Mouse (Mus musculus) adrenal gland, postnatal 36 days (tissue): ENCODE results near the gene Dgki. TPM values are rescaled to one million over a fixed set of nuclear protein-coding genes. Genes with fewer than 3 reads are reported as not detected.

Experiments used
- DNase-seq, 2 experiments: peaks; one replicate each; pipeline ENCODE4 v3.0.0; 2021; ENCODE audit warnings: mixed read lengths in 1 of 2
- total RNA-seq, 2 experiments: library from RNA; stranded (reverse); gene quantifications; 2 replicates each; pipeline ENCODE4 v1.2.3; 2021

The Dgki gene
- total RNA-seq, 2 experiments from 2014 or later = 1.4 to 2.6 TPM

DNA sequence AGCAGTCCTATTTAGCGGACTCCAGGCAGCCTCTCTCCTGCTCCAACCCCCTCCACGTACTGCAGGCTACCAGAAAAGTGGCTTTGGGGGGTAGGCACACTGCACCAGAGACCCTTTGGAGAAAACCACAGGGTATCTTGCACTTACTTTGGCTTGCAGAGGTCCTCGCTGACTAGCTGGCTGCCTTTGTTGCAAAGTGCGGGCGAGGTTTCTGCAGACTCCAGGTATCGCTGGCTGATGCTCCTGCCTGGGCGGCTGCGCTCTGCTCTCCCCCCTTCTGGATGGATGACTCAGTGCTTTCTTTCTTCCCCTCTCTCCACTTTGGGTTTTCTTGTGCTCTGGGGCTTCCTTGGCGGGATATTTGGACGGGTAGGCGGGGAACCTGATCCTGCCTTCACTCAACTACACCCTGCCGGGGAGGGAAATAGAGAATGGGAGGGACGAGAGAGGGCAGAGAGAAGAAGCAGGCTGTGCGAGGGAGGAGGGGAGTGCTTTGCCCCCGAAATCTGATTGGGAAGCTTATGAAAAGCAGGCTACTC is 490.2 kb downstream of the Dgki start, which contains the start of gene Ptn:
TSS of gene Ptn (minus strand) at position 474 of the 539 bp plus-strand sequence.
- peak; percentile 46 to 56 for DNase-seq

DNA sequence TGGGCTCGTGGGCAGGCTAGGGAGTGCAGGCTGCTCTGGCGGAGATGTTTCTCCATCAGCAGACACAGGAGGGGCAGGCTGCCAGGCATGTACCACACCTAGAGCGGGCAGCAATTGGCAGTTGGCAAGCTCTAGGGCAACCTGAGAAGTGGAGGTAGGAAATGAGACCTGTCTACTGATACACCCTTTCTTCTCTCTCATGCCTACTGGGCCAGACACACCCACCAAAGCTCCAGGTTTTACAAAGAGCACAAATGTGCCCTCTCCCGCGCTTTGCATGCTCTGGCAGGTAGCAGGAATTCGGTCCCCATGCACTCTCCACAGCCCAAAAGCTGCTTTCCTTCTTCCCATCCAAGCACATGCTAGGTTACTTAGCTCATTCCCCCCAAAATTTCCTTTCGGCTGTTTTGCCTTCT is 490.7 kb downstream of the Dgki start:
- DNase-seq = peak; percentile 20 to 47

DNA sequence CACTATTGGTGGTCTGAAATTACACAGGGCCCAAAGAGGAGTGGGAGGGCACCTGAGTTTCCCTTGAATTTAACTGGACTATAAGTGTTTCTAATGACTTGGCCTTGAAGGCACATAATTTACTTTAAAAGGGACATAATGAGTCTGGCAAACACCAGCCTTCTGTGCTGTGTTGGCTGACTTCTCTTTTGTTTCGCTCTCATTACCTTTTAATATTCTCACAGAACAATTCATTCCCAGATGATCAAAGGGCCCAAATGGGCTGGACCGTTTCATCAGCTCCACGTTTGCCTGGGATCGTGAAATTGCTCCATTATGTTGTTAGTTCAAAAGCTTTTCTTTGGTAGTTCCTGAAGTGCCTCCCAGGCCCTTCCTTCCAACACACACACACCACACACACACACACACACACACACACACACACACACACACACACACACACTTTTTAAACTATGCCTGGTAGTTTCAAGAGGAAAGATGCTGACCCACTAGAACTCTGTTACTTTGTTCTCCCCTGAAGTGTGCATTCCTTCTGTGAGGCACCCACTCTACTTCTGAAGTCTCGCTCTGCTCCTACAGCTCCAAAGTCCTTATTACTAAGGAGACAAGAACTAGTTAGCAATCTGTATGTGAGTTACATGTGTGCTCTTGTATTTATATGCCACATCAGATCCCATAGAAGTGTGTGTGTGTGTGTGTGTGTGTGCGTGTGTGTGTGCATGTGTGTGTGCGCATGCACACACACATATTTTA is 491.5 kb downstream of the Dgki start:
- no peak for DNase-seq

DNA sequence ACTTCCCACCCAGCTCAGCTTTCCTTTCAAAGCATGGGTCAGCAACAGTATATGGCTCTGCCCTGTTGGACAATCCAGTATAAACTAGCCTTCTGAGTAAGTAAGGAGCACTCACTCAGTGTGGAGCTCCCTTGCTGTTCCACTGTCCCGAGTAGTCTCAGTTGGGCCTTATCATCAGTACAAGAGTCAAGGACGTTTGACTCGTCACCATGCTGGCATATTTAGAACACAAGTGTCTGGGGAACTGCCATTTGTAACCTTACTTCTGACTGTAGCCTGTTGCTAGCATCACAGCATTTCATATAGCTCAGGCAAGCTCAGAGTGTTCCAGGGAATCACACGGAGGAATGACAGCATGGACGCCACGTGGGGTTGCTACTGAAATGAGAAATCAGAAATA is 493.1 kb downstream of the Dgki start:
- DNase-seq = peak; percentile 46 to 49

DNA sequence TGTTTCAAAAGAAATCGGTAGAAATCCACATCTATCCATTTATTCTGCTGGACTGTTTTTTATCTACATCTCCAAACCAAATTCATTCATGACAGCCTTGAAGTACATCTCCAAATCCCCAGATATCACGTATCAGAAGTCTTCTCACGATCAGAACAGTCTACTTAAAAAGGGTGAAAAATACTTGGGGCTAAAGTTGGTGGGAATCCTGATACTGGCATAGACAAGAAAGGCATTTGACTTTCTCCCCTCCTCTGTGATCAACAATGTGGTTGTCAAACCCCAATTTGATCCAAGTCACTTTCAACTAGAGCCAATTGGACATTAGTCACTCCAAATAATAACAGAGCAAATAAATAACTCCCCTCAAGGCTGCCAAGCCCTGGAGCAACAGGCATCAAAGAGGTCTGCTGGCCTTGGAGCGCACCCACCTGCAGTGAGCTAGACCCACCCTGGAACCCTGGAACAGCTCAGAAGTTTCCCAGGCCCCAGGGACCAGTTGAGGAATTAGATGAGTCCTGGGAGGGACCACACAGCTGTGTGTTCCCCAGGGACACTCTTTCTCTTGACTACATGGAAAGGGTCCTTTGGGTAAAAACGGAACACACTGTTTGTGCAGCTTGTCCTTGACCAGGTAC is 499.6 kb downstream of the Dgki start:
- peak; percentile 49 to 50 for DNase-seq

DNA sequence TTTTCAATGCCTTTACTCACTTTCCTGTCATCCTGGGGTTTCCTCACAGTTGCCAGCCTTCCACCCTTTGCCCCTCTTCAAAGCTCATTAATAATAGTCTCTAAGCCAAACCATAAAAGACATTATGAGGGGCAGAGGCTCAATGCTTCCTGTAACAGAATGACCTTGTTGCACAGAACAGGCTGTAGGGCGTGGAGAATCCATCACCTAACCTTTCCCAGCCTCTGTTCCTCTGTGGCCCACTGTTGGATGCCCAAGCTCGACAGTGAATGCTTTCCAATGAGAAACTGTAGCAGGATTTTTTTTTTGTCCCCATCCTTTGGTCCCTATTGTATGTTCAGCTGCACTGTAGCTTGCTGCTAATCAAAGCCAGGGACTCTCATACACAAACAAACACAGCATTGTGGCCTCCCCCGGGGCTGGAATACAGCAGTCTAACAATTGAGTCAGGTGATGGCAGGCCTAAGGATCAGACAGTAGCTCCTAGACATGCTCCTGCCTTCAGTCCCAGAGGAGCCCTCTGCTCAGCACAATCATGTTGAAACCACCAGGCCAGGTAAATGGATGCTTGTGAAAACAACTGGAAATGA is 502.8 kb downstream of the Dgki start:
- DNase-seq = no peak

Other genes with a start within 250 kb of the Dgki start
- 100 to 1,000 TPM in 1 of 2 experiments, 10 to 100 TPM in 1; 89.5 to 100 TPM for gene Creb3l2, start 142.0 kb upstream of the Dgki start, total RNA-seq
- 1,000 to 10,000 TPM in 1 of 2 experiments, under 1 TPM in 1; 0.79 to 1,641 TPM for gene Akr1d1, start 230.0 kb upstream of the Dgki start, total RNA-seq